Mouse (Mus musculus) bone marrow macrophage, adult 2 months (primary cell): ENCODE measurements at regions not wholly inside any gene's neighbourhood (a gene's known extent, or its start where the extent isn't known, plus 50 kb on each side); places are given as distances from the start of the nearest gene placed in this dataset.
"Not testable (repeated sequence)": the region's sequence is repeated elsewhere in the genome, so short reads cannot be mapped to it uniquely, and the experiment has no call there.

Experiments
- H3K27ac ChIP-seq: 2 replicates; pipeline ENCODE4 v1.5.1; 2012; ENCODE audit warnings: low read depth, low read length; ENCODE audit not compliant: insufficient read depth
- H3K4me1 ChIP-seq: 2 replicates; pipeline ENCODE4 v1.6.1; 2012; ENCODE audit warnings: low read length; ENCODE audit not compliant: control insufficient read depth, insufficient read depth
- H3K4me3 ChIP-seq: 2 replicates; pipeline ENCODE4 v1.5.1; 2012; ENCODE audit warnings: mild to moderate bottlenecking, low read length, moderate library complexity; ENCODE audit not compliant: insufficient read depth
- CTCF ChIP-seq: IDR thresholded peaks from 2 replicates; pipeline ENCODE4 v1.5.1; 2012; ENCODE audit warnings: low read depth, mild to moderate bottlenecking, low read length, moderate library complexity
- POLR2A ChIP-seq: IDR thresholded peaks from 2 replicates; pipeline ENCODE4 v1.6.1; 2012; ENCODE audit warnings: mild to moderate bottlenecking, low read depth, low read length, borderline replicate concordance

DNA sequence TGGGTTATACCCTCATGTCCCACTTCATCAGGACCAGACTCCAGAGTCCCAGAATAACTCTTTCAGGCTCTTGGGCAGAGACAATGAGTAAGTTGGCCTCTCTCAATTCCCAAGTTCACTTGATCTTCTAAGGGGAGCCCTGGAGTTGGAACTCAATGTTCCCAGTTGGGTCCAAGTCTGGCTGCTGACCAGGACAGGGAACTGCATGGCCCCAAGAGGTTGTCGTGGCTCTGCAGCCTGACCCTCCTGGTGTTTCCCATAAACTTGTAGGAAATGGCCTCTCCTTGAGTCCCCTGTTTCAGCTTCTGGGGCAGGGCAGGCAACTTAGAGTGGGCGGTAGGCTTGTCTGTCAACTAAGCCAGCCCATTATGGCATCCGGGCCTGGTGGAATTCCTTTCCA is 286.2 kb downstream of the Cyp26b1 start:
- TF ChIP-seq POLR2A (no peak), CTCF (no peak)
- no peaks in the 10 kb centered on the region for H3K4me1 ChIP-seq
- H3K4me3 ChIP-seq, result no peak overlapping the region
- H3K27ac ChIP-seq, result no peak overlapping the region

DNA sequence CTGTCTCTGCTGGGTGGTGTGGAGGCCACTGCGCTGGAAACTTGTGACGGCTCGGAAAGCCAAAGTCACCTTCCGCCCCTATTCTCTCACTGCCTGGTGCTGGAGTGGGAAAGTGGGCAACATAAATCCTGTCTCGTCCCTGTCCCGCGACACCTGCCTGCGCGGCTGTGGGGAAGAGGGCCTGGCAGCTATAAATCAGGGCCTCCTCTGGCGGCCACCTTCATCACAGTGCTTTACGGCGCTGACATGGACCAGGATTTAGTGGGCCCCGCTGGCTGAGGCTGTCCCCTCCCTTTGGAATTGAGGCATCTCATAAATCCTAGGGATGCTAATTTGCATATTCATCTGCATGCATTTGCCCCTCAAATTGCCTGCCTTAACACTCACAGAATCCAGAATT is 287.1 kb downstream of the Cyp26b1 start:
- TF ChIP-seq CTCF (no peak), POLR2A (no peak)
- Histone ChIP-seq H3K4me1 (no peaks in the 10 kb centered on the region), H3K4me3 (no peak overlapping the region), H3K27ac (no peak overlapping the region)

DNA sequence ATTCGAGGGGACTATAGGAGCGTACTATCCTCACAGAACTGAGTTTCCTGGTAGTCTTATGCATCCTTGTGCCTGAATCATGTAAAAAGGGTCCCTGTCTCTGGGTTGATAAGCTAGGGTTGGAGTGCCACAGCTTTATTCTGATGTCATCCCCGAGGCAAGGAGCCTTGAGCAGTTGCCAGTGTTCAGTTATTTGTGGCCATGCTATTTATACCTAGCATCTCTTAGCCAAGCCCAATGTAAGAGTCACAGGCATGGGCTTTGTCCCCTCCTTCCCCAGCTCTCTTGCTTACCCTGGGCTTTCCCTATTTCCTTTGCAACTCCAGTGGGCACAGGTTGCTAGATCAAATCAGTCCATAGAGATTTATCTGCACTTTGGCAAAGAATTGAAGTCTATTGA is 288.6 kb downstream of the Cyp26b1 start:
- Histone ChIP-seq H3K4me1 (no peaks in the 10 kb centered on the region), H3K4me3 (no peak overlapping the region), H3K27ac (no peak overlapping the region)
- TF ChIP-seq CTCF, result no peak

DNA sequence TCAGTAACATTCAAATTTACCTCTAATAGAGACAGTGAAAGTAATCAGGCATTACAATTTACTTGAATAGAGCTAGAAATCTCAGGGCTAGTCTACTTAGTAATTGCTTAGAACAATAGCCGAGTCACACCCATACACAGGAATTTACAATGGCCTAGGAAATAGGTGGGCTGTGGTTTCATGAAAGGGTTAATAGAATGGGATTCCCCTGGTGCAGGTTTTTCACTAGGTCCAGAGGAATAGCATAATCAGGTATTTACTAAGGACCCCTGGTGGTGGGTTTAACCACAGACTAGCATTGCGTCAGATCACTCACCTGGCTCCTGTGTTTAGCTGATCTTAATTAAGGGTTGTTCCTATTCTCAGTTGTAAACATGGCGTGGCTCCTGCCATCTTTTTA is 290.8 kb downstream of the Cyp26b1 start:
- not testable (repeated sequence) for H3K4me1 ChIP-seq, H3K27ac ChIP-seq, H3K4me3 ChIP-seq

DNA sequence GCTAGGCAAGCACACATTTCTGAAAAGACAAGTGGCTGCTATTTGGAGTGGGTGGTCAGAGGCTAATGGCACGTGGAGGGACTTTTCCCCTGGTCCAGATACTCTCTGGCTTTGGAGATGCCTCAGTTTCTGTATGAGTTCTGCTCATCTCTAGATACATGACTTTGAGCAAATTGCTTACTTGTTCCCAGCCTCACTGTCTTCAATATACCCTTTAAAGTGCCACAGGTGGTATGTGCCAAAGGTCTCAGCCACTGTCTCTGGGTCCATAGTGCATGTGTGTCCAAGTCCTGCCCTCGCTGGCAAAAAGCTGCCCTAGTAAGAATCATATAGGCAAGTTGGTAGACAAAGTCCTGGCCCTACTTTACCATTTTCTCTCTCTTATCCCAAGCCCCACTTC is 291.5 kb downstream of the Dysf start:
- no peak for TF ChIP-seq POLR2A

DNA sequence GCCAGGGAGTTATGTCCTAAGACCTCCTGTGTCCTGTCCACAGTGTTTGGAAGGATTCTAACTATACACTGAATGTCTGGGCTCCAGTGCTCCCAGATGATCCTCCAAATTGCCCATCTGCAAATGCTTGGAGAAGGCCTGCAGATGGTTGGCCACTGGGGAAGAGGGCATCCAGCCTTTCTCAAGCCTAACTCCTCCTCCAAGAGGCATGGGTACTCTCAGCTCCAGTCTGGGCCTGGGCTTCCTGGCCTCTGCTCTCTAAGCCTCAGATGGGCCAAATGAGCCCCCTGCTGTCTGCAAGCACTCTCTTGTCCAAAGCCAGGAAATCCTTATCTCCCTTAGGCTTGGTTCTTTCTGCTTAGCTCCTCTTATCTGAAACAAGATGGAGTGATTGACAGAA is 290.8 kb downstream of the Dysf start:
- TF ChIP-seq CTCF (no peak), POLR2A (no peak)
- H3K4me3 ChIP-seq, result no peak overlapping the region
- H3K27ac ChIP-seq, result no peak overlapping the region
- no peaks in the 10 kb centered on the region for H3K4me1 ChIP-seq

More for the DNA sequence above, 291.5 kb downstream of the Dysf start:
- Histone ChIP-seq H3K27ac (no peak overlapping the region), H3K4me3 (no peak overlapping the region), H3K4me1 (no peaks in the 10 kb centered on the region)

DNA sequence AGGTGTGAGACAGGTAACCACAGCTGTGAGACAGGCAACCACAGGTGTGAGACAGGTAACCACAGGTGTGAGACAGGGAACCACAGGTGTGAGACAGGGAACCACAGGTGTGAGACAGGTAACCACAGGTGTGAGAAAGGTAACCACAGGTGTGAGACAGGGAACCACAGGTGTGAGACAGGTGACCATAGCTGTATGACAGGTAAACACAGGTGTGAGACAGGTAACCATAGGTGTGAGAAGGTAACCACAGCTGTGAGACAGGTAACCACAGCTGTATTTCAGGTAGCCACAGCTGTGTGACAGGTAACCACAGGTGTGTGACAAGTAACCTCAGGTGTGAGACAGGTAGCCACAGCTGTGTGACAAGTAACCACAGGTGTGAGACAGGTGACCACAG is 265.5 kb downstream of the Dysf start:
- H3K27ac ChIP-seq, H3K4me1 ChIP-seq, H3K4me3 ChIP-seq: not testable (repeated sequence)

DNA sequence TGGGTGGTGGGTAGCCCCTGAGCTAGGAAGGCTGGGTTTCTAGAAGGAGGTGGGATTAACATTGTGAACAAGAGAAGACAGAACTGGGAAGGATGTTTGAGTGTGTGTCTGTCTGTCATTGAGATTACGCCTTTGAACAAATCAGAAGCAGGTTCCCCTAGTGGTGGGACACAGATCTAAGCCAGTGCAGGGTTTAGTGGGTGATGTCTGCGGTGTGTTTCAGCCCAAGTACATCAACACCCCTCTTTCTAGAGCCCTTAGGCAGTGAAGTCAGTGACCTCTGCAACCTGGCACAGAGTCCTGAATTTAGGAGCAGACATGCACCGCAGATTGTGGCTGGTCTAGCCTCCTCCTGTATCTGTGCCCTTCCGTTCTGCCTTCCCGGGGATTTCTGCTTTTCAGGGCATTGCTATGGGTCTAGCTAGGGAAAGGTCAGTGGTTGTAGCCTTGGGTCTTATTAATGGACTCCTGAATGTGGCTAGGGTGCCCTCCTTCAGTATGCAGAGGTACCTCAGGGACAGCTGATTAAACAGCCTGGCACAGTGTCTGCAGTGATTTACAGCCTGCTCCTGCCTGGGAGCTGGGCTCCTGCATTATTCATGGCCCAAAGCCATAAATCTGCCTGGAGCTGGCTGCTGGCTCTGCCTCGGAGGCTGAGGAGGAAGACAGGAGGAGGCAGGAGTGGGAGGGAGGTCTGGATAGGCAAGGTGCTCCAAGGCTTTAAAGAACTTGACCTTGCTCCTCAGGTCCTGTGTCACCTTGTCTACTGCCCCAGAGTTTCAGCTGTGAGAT is 264.3 kb downstream of the Dysf start:
- TF ChIP-seq POLR2A, result no peak
- TF ChIP-seq CTCF, result no peak
- Histone ChIP-seq H3K4me1 (no peaks in the 10 kb centered on the region), H3K4me3 (no peak overlapping the region), H3K27ac (no peak overlapping the region)

DNA sequence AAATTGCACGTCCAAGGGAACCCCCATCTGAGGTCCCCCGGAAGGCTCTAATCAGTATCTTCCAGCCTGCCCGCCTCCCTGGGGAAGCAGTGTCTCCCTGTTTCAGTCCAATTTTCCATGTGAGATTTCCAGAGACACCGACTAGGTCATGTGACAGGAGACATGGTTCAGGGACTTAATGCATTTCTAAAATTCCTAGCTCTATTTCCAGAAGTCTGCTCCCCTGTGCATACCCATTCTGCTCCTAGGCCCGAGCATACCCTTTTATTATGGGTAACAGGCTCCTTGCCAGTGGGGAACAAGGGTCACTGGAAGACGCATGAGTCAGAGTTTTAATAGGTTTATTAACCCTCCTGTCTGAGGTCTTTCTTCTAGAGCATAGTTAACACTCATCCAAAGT is 263.6 kb downstream of the Dysf start:
- H3K4me1 ChIP-seq, result no peaks in the 10 kb centered on the region
- TF ChIP-seq POLR2A (no peak), CTCF (no peak)

DNA sequence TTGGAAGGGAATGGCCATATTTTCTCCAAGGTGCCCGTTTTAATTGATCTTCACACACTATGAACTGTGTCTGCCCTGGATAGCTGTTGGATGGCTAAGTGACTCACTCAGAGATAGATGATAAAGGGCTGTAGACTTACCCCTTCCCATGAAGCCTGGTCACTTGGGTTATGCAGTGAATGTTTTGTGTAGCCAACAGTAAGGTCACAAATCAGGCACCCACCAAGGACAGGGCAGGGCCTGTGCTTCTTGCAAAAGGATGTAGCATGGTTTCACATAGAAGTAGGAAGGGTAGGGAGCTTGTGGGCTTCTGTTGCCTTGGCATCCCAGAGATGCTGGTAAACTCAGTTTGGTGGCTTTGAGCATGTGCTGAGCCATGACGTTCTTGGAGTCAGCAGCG is 263.1 kb downstream of the Dysf start:
- Histone ChIP-seq H3K4me3 (no peak overlapping the region), H3K4me1 (no peaks in the 10 kb centered on the region), H3K27ac (no peak overlapping the region)
- no peak for TF ChIP-seq POLR2A
- TF ChIP-seq CTCF, result no peak

More for the DNA sequence above, 263.6 kb downstream of the Dysf start:
- no peak overlapping the region for H3K4me3 ChIP-seq
- H3K27ac ChIP-seq, result no peak overlapping the region

DNA sequence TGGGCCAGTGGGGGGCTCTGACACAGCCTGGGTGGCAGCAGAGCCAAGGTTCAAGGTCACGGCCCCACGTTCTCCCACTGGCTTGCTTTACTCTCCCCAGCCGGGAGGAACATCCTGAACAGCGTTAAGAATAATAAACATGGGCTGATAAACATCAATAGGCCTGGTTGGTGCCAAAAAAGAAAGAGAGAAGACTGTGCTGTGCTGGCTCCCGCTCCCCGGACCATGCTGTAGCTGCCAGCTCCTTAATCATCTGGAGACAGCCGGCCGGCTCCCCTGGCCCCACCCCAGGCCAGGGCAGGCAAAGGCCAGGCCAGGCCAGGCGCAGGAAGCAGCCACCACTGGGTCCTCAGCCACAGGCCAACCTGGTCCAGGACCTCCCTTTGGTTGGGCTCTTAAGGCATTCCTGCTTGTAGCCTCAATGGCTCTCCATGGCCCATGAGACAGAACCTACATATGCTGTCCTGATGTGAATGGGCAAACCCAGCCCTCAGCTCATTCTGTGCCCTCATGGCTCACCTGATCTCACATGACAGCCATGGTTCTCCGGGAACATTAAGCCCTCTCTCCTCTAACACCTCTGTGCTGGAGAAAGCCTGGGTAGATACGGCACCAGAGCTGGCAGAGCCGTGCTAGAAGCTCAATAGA is 262.3 kb downstream of the Dysf start:
- Histone ChIP-seq H3K27ac (no peak overlapping the region), H3K4me3 (no peak overlapping the region), H3K4me1 (no peaks in the 10 kb centered on the region)
- TF ChIP-seq CTCF (no peak), POLR2A (no peak)

DNA sequence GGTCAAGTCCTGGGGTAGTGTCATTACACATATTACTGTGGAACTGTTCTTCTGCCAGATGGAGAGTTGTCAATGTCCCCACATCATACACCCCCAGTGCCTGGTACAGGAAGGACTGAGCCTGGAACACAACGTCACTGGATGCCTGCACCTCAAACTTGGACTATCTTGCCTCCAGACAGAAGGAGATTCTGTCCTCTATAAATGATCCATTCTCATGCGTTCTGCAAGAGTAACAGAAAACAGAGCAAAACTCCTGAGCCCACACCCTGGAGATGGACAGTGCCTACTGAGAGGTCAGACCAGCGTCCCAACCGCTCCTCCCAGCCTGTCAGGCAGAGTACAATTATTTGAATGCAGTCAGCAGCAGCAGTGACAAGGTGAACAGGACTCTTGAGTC is 261.1 kb downstream of the Dysf start:
- H3K27ac ChIP-seq, result no peak overlapping the region
- no peaks in the 10 kb centered on the region for H3K4me1 ChIP-seq
- TF ChIP-seq POLR2A, result no peak
- TF ChIP-seq CTCF, result no peak
- H3K4me3 ChIP-seq, result no peak overlapping the region
